Mouse (Mus musculus): Measurements from ENCODE around the gene Tiam1. TPM values are rescaled to one million over a fixed set of nuclear protein-coding genes. Genes with fewer than 3 reads are reported as not detected.

Gene Tiam1
- polyA plus RNA-seq, 1 experiment from 2014 or later: 12.3 TPM

DNA sequence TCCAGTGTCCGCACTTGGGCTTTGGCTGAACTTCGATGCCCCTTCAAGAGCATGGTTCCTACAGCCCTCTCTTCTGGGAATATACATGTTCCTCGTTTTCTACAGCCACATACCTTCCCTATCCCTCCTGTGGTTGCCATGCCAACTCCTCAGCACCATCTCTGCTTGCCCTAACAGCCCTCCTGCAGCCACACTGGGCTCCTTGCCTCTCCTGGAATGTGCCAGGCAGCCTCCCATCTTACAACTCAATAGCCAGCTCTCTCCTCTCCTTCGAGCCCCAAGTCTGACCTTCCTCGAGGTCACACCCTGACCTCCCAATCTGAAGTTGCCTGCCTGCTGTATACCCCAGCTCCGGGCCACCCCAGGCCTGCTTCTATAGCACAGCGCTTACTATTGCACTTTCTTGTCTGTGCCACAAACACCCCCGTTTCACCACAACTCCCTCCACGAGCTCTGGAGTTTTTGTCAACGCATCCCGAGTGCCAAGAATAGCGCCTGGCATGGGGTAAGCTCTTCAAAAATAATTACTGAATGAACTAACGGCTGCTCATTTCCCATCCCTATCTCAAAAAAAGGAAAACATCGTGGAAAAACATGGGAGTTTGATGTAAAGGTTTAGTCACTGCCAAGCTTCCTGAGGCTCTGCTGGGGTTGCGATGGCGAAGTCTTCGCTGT is 252.9 kb downstream of the Tiam1 start:
- Histone ChIP-seq H3K4me3 (replicated peaks) (no peak overlapping the region), H3K4me2 (replicated peaks) (no peak overlapping the region), H3K9ac (no peak overlapping the region), H3K9me3 (no peaks in the 10 kb centered on the region), H3K4me1 (replicated peaks) (no peaks in the 10 kb centered on the region), H3K27ac (no peak overlapping the region), H3K27me3 (replicated peaks) (no peaks in the 10 kb centered on the region), H3K36me3 (no peaks in the 10 kb centered on the region)
- 77% methylated on average over 17 of the region's 17 CpGs for WGBS
- no peak for ATAC-seq

DNA sequence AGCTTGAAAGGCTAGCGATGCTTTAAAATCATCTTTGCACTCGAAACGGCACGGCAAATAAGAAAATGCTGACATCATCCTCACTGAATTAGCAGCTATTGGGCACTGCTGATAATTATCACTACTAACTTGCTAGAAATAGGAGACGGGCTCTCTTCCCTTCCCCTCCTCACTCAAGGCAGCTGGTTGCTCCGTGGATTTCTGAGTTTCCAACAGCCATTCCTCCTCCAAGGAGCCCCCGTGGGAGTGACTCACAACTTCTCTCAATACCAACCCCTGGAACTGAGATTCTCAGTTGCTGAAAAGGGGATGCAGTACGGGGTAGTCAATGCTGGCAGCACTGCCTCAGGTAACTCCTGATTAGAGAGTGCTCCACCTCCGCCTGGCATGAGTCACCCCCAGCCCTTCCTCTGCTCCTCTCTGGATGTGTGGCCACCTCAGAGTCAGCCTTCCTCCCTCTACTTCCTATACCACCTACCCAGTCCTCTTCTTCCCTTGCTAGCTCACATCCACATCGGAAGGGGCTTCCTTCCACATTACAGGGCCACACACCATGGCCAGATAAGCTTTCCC is 253.6 kb downstream of the Tiam1 start:
- WGBS: 73% methylated on average over 10 of the region's 10 CpGs
- Histone ChIP-seq H3K9me3 (no peaks in the 10 kb centered on the region), H3K4me2 (replicated peaks) (no peak overlapping the region), H3K27ac (no peak overlapping the region), H3K27me3 (replicated peaks) (no peaks in the 10 kb centered on the region), H3K4me1 (replicated peaks) (no peaks in the 10 kb centered on the region), H3K4me3 (replicated peaks) (no peak overlapping the region), H3K36me3 (no peaks in the 10 kb centered on the region), H3K9ac (no peak overlapping the region)
- no peak for ATAC-seq

DNA sequence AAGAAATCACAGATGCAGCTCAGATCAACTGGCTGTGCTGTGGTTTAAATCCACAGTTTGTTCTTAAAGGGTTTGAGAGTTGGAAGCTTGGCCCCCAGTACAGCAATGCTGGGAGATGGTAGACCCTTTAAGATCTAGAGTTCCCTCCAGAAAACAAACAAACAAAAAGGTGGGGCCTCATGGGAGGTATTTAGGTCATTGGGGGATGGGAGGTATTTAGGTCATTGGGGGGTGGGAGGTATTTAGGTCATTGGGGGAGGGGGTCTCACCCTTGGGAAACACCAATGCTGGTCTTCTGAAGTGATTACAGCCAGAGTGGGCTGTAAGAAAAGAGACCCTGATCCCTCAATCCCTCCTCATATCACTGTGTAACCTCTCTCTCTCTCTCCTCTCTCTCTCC is 257.0 kb downstream of the Tiam1 start:
- no peaks in the 10 kb centered on the region for H3K9me3 ChIP-seq
- H3K4me1 ChIP-seq (replicated peaks): no peaks in the 10 kb centered on the region
- no peak for ATAC-seq
- H3K4me2 ChIP-seq (replicated peaks): no peak overlapping the region
- H3K36me3 ChIP-seq: no peaks in the 10 kb centered on the region
- no peak overlapping the region for H3K27ac ChIP-seq
- no peaks in the 10 kb centered on the region for H3K27me3 ChIP-seq (replicated peaks)
- no peak overlapping the region for H3K9ac ChIP-seq
- H3K4me3 ChIP-seq (replicated peaks): no peak overlapping the region

DNA sequence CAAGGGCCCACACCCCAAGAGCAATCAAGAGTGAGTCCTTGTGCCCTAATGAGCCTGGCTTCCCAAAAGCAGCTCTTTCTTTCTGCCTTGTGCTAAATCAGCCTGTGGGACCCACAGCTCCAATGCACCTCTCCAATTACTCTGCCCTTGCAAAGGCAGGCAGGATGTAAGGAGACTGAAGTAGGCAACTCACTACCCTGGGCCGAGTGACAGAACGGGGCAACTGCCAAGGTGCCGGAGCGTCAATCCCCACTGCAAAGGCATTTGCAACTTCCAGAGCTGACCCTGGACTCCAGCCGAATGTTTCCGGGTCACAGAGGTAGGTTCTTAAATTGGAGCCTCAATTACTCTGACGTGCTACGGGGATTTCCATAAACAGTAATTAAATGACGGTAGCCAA is 257.9 kb downstream of the Tiam1 start:
- ATAC-seq: no peak
- no peak overlapping the region for H3K4me2 ChIP-seq (replicated peaks)
- H3K9ac ChIP-seq: no peak overlapping the region
- H3K27ac ChIP-seq: no peak overlapping the region
- no peaks in the 10 kb centered on the region for H3K36me3 ChIP-seq
- H3K4me3 ChIP-seq (replicated peaks): no peak overlapping the region
- H3K27me3 ChIP-seq (replicated peaks): no peaks in the 10 kb centered on the region
- H3K4me1 ChIP-seq (replicated peaks): no peaks in the 10 kb centered on the region
- WGBS: 81% methylated on average over 9 of the region's 9 CpGs
- no peaks in the 10 kb centered on the region for H3K9me3 ChIP-seq

DNA sequence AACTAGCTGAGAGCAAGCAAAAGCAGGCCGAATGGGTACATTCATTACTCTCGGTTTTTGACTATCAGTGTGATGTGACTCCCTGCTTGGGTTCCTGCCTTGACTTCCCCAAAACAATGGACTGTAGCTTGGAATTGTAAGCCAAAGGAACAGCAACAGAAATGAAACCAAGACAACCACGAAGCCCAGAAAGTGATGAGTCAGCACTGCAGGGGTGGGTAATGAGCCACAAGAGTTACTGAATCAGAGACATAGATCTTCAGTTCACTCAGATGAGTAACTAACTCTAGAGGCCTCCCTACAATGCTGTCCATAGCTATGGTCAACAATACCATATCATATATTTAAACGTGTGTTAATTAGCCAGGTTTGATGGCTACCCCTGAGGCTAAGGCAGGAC is 259.7 kb downstream of the Tiam1 start:
- no peaks in the 10 kb centered on the region for H3K9me3 ChIP-seq
- H3K27ac ChIP-seq: no peak overlapping the region
- no peaks in the 10 kb centered on the region for H3K4me1 ChIP-seq (replicated peaks)
- no peak overlapping the region for H3K9ac ChIP-seq
- H3K4me2 ChIP-seq (replicated peaks): no peak overlapping the region
- H3K27me3 ChIP-seq (replicated peaks): no peaks in the 10 kb centered on the region
- no peak overlapping the region for H3K4me3 ChIP-seq (replicated peaks)
- ATAC-seq: no peak
- 91% methylated on average over 4 of the region's 4 CpGs for WGBS
- no peaks in the 10 kb centered on the region for H3K36me3 ChIP-seq

DNA sequence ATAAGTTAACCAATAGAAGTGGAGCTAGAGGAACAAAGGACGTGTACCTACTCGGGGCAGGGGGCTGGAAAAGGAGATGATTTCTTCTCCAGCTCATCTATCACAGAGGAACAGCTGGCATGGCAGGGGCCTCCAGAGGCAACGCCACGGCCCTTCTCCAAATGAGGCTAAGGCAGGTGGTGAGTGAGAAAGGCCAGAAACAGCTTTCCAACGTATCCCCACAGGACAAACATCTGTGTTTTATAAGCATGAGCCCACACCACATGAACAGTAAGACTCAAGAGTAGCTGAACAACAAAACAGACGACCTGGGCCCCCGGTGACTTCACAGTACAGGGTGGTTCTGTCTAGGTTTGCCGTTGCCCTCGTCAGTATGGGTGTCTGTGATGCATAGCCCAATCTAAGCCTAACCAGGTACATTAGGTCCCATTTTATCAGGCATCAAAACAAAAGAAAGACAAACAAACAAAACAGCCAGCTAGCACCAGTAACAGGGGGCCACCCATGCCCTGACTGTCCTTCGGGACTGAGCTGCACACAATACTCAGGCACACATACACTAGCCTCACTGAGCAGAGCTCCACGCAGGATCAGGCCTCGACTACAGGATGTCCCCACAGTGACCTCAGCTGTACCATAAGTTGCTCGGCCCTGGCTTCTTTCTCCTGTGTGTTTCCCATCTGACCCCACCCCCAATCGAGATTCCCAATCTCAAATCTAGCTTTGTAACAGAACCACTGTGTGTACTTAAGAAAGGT is 260.9 kb downstream of the Tiam1 start:
- no peak overlapping the region for H3K27ac ChIP-seq

DNA sequence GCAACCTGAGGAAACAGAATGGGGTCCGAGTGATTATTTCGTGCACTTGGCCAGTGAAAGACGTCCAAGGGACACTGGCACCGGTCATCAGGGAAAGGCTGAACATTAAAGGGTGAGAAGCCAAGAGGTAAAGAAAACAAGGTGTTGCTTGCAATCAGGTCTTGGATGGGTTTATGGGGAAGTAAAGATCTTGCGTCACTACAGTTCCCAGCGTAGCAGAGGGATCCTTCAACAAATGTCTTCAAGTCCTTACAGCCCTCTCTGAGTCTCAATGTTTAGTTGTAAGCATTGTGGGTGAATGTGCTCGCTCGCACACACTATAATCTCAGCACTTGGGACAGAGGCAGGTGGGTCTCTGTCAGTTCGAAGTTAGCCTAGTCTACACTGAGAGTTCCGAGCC is 266.4 kb downstream of the Tiam1 start:
- Histone ChIP-seq H3K9me3 (no peaks in the 10 kb centered on the region), H3K27me3 (replicated peaks) (no peaks in the 10 kb centered on the region), H3K27ac (no peak overlapping the region), H3K9ac (no peak overlapping the region), H3K4me3 (replicated peaks) (no peak overlapping the region), H3K4me1 (replicated peaks) (no peaks in the 10 kb centered on the region), H3K36me3 (no peaks in the 10 kb centered on the region), H3K4me2 (replicated peaks) (no peak overlapping the region)
- ATAC-seq: no peak
- WGBS: 94% methylated on average over 10 of the region's 10 CpGs

More for the DNA sequence above, 260.9 kb downstream of the Tiam1 start:
- Histone ChIP-seq H3K27me3 (replicated peaks) (no peaks in the 10 kb centered on the region), H3K4me1 (replicated peaks) (no peaks in the 10 kb centered on the region), H3K9me3 (no peaks in the 10 kb centered on the region), H3K4me3 (replicated peaks) (no peak overlapping the region), H3K4me2 (replicated peaks) (no peak overlapping the region), H3K36me3 (no peaks in the 10 kb centered on the region), H3K9ac (no peak overlapping the region)
- WGBS: 58% methylated on average over 14 of the region's 14 CpGs
- no peak for ATAC-seq

DNA sequence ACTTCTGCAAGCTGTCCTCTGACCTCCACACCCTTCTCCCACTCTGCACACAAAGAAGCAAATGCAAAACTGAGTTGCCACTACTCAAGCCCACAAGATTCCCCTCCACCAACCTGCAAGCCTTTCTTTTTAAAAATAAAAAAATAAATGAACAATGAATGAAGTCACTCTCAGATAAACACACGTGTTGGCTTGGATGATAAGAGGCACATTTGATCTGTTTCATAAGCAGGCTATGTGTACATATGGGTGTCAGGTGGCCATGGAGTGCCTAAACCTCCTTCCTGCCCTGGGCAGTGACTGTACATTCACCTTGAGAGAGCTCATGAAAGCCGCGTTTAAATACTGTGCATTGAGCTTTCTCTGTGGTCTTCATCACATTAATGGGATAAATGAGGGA is 267.5 kb downstream of the Tiam1 start:
- no peaks in the 10 kb centered on the region for H3K36me3 ChIP-seq
- H3K9ac ChIP-seq: no peak overlapping the region
- H3K27me3 ChIP-seq (replicated peaks): no peaks in the 10 kb centered on the region
- no peaks in the 10 kb centered on the region for H3K9me3 ChIP-seq
- no peak overlapping the region for H3K27ac ChIP-seq
- no peak for ATAC-seq
- 87% methylated on average over 3 of the region's 3 CpGs for WGBS
- H3K4me1 ChIP-seq (replicated peaks): no peaks in the 10 kb centered on the region
- H3K4me2 ChIP-seq (replicated peaks): no peak overlapping the region
- no peak overlapping the region for H3K4me3 ChIP-seq (replicated peaks)

DNA sequence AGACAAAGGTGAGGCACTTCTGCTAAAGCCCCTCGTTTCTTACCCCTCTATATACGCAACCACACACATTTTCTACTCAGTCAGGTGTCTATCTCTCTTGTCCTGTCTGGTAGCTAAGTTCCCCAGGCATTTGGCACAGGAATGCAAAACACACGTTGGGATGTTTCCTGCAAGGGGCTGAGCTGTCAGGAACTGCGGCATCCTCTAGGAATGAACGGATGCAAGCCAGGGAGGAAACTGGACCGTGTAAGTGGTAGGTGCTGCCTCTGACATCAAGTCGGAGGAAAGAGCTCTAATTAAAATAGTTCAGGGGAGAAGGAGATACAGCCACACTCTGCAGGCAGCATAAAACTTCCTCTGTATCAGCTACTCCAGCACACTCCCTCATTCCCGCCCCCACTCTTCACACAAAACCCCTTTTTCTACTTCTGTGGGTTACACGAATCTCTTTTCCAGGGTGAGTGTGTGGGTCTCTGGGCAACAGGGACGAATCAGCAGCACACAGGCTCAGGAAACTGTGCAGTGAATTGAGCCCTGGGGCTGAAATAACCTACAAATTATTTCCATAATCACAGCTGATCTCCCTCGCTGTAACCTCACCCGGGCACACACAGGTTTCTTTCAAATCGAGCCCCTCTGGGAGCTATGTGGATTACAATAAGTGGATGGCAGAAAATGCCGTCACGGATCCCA is 269.4 kb downstream of the Tiam1 start:
- WGBS: 56% methylated on average over 15 of the region's 15 CpGs

DNA sequence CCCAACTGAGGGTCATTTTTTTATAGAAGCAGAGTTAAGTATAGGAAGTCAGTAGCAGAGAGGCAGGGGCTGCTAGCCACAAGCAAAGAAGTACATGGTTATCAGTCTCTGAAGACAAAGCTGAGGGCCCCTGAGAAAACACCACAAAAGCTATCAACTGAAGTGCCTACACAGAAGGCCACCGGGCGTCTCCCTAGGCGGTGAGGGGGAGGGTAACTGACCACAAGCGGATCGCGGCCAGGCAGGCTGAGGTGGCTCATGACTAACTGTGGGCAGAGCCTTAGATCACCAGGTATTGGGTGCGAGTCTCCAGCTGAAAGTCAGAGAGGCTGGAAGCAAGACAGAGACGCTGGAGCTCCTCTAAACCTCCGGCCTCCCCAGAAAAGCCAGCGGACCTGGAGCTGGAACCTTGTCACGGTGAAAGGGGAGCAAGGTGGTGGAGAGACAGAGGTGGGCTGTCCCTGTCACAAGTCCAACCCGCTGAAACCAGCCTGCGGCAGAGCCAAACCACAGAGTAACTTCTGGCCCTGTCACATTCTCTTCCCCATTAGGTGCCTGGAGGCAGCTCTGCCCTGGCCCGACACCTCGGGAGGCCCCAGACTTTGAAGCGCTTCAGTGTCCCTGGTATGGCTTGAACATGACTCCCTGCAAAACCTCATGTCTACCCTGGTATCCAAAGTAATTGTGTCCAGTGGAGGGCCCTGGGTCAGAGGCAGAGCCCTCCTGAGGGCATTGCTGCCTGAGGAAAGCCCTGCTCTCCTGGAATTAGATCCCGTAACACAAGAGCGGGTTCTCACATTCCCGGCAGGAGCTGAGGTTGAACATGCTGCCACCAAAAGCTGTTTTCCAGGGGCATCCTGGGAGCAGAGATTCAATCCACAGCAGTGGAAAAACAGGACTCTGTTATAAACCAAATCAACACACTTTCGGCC is 271.3 kb downstream of the Tiam1 start:
- ATAC-seq: no peak
- Histone ChIP-seq H3K9ac (no peak overlapping the region), H3K36me3 (no peaks in the 10 kb centered on the region), H3K27me3 (replicated peaks) (no peaks in the 10 kb centered on the region), H3K4me2 (replicated peaks) (no peak overlapping the region), H3K4me3 (replicated peaks) (no peak overlapping the region), H3K9me3 (no peaks in the 10 kb centered on the region), H3K4me1 (replicated peaks) (no peaks in the 10 kb centered on the region), H3K27ac (no peak overlapping the region)
- WGBS: 77% methylated on average over 20 of the region's 20 CpGs

More for the DNA sequence above, 269.4 kb downstream of the Tiam1 start:
- Histone ChIP-seq H3K4me1 (replicated peaks) (no peaks in the 10 kb centered on the region), H3K27me3 (replicated peaks) (no peaks in the 10 kb centered on the region), H3K27ac (no peak overlapping the region), H3K9me3 (no peaks in the 10 kb centered on the region), H3K9ac (no peak overlapping the region), H3K36me3 (no peaks in the 10 kb centered on the region), H3K4me3 (replicated peaks) (no peak overlapping the region), H3K4me2 (replicated peaks) (no peak overlapping the region)
- ATAC-seq: no peak

DNA sequence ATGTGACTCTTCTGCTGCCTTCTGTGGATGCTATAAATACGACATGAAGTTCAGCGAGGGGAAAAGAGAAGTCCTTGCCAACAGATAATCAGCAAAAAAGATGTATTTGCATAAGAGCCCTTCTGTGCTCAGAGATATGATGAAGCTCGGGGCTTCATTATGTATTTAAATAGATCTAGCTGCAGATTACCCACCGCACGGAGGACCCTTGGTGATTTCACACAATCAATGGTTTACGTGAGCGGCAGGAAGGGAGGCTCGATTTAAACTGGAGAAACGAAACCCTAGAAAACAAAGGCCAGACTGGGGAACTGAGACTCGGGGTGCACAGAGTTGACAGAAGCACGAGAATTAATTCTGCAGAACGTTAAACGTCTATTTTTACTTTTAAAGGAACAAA is 272.2 kb downstream of the Tiam1 start:
- no peak for ATAC-seq
- Histone ChIP-seq H3K36me3 (no peaks in the 10 kb centered on the region), H3K4me3 (replicated peaks) (no peak overlapping the region), H3K27ac (no peak overlapping the region), H3K27me3 (replicated peaks) (no peaks in the 10 kb centered on the region), H3K9ac (no peak overlapping the region), H3K4me2 (replicated peaks) (no peak overlapping the region), H3K9me3 (no peaks in the 10 kb centered on the region), H3K4me1 (replicated peaks) (no peaks in the 10 kb centered on the region)
- 63% methylated on average over 13 of the region's 13 CpGs for WGBS

DNA sequence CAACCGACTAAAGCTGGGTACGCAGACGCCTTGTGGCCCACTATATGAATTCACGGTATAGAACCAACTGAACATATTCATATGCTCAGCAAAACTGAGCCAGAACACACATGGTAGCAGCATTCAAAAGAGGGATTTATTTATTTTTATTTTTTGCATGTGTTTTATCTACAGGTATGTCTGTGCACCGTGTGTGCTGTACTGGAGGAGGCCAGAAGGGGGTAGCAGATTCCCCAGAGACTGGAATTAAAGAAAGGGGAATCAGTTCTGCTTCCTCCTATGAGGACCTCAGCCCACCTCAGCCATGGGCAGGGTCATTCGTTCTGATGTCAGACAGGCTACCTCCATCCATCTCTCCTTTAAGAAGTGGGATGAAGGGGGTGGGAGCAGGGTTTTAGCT is 273.5 kb downstream of the Tiam1 start:
- Histone ChIP-seq H3K36me3 (no peaks in the 10 kb centered on the region), H3K27ac (no peak overlapping the region), H3K4me3 (replicated peaks) (no peak overlapping the region), H3K9me3 (no peaks in the 10 kb centered on the region), H3K27me3 (replicated peaks) (no peaks in the 10 kb centered on the region), H3K9ac (no peak overlapping the region), H3K4me2 (replicated peaks) (no peak overlapping the region), H3K4me1 (replicated peaks) (no peaks in the 10 kb centered on the region)
- WGBS: 98% methylated on average over 6 of the region's 6 CpGs
- ATAC-seq: no peak
